Mouse (Mus musculus) liver, adult (tissue): Measurements from ENCODE around the gene Zfp451.

ENCODE experiments used
- GATA4 ChIP-seq: IDR thresholded peaks from 2 replicates; pipeline ENCODE4 v1.6.1; 2014; ENCODE audit warnings: mild to moderate bottlenecking, low read length; ENCODE audit not compliant: insufficient replicate concordance

Gene Zfp451

GRCm38 (mm10) chr1:33766520-33767508 lies 47.6 kb downstream of the Zfp451 start:
- no peak for TF ChIP-seq GATA4

DNA sequence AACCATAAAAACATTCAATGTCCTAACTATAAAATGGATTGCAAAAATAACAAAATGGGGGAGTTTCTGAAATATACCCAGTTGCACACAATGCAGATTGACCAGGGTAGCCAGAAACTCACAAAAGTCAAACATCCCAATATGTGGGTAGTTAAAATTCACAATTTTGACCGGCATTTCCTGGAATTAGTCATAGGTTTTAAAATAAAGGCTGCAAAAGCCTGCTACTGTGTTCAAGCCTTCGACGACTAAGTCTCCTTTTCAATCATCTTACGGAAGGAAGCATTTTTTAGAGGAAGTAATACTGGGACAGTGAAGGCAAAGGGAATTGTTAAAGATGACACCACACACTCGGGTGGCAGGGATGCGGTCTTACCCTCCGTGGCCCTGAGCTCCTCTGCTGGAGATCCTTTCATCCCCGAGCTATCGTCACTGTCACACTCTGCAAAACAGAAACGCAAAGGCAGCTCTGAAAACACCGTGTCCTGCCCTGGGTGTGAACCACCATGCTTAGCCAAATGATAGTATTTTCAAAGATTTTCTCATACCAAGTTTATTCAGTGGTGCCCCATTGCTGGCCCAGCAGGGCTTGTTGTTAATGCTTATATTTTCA lies 48.8 kb downstream of the Zfp451 start:
- no peak for TF ChIP-seq GATA4

GRCm38 (mm10) chr1:33763826-33764225 lies 50.6 kb downstream of the Zfp451 start:
- TF ChIP-seq GATA4: no peak

GRCm38 (mm10) chr1:33758488-33758887 lies 55.9 kb downstream of the Zfp451 start:
- no peak for TF ChIP-seq GATA4

- TF ChIP-seq GATA4: no peak
Measured at GRCm38 (mm10) chr1:33757491-33758041, 56.8 kb downstream of the Zfp451 start, which contains the start of gene Bag2. Gene Bag2 (minus strand): TSS chr1:33757795.

DNA sequence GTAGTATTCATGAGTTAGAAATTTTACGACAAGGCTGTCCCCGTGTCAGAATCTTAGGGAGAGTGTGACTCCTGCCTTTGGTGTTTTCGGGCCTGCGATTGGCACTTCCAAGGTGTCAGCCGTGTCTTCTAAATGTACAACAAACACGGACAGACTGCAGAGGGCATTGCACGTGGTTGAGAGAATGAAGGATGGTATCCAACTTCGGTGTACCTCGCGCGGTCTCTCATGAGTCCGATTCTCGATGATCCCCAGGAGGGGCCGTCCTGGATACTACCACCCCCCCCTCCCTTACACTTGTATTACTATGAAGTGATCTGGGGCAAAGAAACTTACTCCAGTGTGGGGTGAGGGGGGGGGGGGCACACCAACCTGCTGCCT lies 57.4 kb downstream of the Zfp451 start:
- TF ChIP-seq GATA4: no peak

DNA sequence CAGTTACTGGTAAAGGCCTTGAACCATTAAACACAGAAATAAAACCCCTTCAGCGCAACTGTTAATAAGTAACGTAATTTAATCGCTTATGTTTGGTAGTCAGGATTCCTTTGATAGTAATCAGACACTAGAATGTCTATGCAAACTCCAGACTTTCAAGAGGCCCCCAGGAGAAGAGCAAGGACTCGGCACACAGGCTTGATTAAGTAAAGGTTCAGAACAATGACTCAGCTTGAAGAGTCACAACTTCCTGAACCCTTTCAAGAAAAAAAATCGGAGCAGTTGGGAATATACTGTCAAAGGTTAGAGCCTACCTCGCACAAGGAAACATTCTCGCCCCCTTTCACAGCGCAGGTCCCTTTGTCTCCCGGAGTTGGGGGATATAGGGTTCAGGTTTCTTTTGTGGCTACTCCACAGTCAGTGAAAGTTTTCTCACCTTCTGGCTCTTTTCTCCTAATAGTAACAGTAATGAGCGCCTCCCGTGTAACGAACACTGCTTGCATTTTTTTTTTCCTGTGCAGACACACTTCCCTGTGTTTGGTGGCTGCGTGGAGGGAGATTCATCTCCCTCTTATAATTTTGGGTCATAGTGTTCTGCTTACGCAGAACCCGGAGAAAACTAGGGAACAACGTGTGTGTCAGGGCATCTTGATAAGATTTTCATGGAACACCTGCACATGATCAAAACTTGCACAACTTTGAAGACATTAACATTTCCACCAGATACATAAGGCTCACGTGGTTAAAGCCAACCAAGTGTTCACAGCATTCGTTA lies 58.0 kb downstream of the Zfp451 start:
- no peak for TF ChIP-seq GATA4

- TF ChIP-seq GATA4: no peak
Measured at GRCm38 (mm10) chr1:33755799-33756198, 58.6 kb downstream of the Zfp451 start.

GRCm38 (mm10) chr1:33754965-33755735 lies 59.2 kb downstream of the Zfp451 start:
- no peak for TF ChIP-seq GATA4

GRCm38 (mm10) chr1:33754089-33754488 lies 60.3 kb downstream of the Zfp451 start:
- no peak for TF ChIP-seq GATA4

- no peak for TF ChIP-seq GATA4
Measured at GRCm38 (mm10) chr1:33751283-33751682, 63.1 kb downstream of the Zfp451 start.

GRCm38 (mm10) chr1:33749109-33749508 lies 65.3 kb downstream of the Zfp451 start:
- no peak for TF ChIP-seq GATA4

DNA sequence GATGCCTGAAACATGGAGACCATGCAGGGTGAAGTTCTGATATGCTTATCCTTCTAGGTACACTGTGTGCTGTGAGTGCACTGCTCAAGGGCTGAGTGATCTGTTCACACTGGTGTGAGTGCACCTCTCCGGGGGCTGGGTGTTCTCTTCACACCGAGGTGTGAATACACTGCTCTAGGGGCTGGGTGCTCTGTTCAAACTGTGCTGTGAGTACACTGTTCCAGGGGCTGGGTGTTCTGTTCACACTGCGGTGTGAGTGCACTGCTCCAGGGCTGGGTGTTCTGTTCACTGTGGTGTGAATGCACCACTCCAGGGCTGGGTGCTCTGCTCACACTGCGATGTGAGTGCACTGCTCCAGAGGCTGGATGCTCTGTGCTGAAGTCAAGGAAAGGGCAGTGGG lies 68.5 kb downstream of the Zfp451 start:
- no peak for TF ChIP-seq GATA4

GRCm38 (mm10) chr1:33742903-33743302 lies 71.5 kb downstream of the Zfp451 start:
- no peak for TF ChIP-seq GATA4
